Mouse (Mus musculus) gastrocnemius, adult 2 months (tissue): ENCODE results near the gene Lman2l. TPM values are rescaled to one million over a fixed set of nuclear protein-coding genes. Genes with fewer than 3 reads are reported as not detected.

Source experiments
- DNase-seq: peaks from one replicate; pipeline ENCODE4 v3.0.0; 2022
- H3K27ac ChIP-seq: fragments of 200-600 bp; 2 replicates; pipeline ENCODE4 v1.8.1; 2022; ENCODE audit warnings: mild to moderate bottlenecking
- H3K4me3 ChIP-seq: fragments of 200-600 bp; 2 replicates; pipeline ENCODE4 v1.8.1; 2022; ENCODE audit warnings: mild to moderate bottlenecking, moderate library complexity
- CTCF ChIP-seq: fragments of 200-600 bp; IDR thresholded peaks from 2 replicates; pipeline ENCODE4 v1.8.1; 2022; ENCODE audit warnings: antibody characterized with exemption, mild to moderate bottlenecking, moderate library complexity
- intact Hi-C: fragments of 180-260 bp; cut with DNase I; formaldehyde crosslinking; loops from one replicate; pipeline ENCODE4 v1.15.1; 2025
- total RNA-seq, 2 experiments: library from RNA; stranded (reverse); gene quantifications; 2 replicates each; pipeline ENCODE4 v1.2.3; 2021

Gene Lman2l
- total RNA-seq, 2 experiments from 2014 or later, result 16.4 to 26.7 TPM

DNA sequence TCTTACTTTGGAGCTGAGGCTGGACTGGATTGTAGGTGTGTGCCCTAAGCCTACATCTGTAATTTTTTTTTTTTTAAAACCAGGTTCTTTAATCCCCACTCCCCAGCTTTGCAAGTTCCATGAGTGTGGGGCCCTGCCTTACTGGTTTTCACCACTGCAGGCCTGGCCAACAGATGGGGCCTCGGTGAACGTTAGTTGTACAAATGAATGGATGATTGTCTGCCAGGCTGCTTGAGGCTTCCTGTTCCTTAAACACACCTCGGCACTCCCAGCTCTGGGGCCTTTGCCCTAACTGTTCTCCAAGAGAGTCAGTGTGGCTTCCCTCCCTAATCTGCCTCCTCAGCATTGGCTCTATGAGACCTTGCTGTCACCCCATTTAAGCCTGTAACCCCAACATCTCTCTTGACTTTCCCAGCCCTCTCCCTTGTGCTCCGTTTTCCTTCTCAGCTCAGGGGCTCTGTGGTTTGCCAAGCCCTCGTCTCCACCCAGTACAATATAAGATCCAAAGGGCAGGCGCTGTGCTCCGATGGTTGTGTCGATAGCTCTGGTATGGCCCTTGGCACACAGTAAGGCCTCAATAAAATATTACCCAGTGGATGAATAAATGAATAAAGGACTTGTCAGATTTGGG, 30.5 kb upstream of the Lman2l start:
- intact Hi-C loops, result no loop called here
- no peak for DNase-seq
- TF ChIP-seq CTCF, result no peak
- H3K27ac ChIP-seq, result peak overlapping the region; percentile 31
- peak overlapping the region; percentile 21; the same call in 1 of the 2 replicates for H3K4me3 ChIP-seq

DNA sequence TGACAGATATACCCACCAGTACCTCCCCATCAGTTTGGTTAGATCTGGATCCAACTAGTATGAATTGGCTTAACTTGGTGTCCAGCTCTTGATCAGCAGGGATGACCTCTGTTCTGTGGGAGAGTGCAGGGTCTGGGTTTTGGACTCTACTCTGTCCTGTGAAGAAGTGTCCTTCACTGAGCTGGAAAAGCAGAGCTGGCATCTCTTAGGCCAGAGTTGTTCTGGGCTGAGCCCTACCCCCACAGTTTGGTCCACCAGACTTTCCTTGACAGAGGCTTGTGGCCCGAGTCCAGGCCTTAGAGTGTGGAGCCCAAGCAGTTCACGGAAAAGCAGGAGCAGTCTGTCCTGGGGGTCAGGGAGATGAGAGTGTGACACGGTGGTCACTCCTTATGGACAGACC, 29.6 kb upstream of the Lman2l start:
- Histone ChIP-seq H3K4me3 (peak overlapping the region; percentile 94), H3K27ac (no peak overlapping the region)
- TF ChIP-seq CTCF, result no peak
- peak; percentile 40 for DNase-seq
- intact Hi-C loops, result no loop called here

DNA sequence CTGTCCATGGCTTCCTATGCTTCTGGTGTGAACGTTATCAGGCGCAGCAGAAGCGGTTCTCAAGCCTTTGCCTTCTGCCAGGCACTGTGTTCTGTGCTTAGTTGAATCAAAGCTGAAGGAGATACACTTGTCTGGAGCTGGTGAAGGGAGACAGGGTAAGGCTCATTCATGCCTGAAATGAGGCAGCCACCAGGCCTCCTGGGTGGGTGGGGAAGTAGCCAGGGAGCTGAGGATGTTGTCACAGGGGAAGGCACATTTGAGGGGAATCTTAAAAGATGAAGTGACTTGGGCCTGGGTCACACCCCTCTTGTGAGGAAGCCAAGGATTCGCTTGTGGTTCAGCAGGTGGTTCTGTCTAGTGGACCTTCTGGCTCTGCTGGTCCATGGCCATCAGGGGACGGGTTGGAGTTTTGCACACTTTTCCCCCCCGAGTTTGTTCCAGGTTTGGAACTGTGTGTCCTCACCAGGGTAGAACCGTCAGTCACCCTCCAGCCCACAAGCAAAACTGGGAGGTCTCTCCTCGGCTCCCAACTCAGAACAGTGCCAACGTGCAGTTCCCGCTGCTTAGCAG, 28.2 kb upstream of the Lman2l start:
- intact Hi-C loops, result loop anchor here (2.0 kb wide), 1 partner anchor 20 kb away; no protein-coding TSS in a partner anchor
- DNase-seq, result no peak
- TF ChIP-seq CTCF, result no peak
- Histone ChIP-seq H3K4me3 (peak overlapping the region; percentile 94), H3K27ac (0 out of 2 replicates have a peak overlapping the region, but pooled peaks have one; percentile 4)

DNA sequence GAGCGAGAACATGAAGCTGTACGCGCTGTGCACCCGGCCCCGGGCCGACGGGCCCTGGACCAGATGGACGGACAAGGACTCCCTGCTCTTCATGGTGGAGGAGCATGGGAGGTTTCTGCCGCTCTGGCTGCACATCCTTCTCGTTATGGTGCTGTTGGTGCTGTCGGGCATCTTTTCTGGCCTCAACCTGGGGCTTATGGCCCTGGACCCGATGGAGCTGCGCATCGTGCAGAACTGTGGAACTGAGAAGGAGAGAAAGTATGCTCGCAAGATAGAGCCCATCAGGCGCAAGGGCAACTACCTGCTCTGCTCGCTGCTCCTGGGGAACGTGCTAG, 27.0 kb upstream of the Lman2l start:
- no peak for DNase-seq
- TF ChIP-seq CTCF, result no peak
- intact Hi-C loops, result loop anchor here (2.0 kb wide), 1 partner anchor 21 kb away; no protein-coding TSS in a partner anchor
- H3K4me3 ChIP-seq, result peak overlapping the region; percentile 94
- H3K27ac ChIP-seq, result peak overlapping the region; percentile 96

DNA sequence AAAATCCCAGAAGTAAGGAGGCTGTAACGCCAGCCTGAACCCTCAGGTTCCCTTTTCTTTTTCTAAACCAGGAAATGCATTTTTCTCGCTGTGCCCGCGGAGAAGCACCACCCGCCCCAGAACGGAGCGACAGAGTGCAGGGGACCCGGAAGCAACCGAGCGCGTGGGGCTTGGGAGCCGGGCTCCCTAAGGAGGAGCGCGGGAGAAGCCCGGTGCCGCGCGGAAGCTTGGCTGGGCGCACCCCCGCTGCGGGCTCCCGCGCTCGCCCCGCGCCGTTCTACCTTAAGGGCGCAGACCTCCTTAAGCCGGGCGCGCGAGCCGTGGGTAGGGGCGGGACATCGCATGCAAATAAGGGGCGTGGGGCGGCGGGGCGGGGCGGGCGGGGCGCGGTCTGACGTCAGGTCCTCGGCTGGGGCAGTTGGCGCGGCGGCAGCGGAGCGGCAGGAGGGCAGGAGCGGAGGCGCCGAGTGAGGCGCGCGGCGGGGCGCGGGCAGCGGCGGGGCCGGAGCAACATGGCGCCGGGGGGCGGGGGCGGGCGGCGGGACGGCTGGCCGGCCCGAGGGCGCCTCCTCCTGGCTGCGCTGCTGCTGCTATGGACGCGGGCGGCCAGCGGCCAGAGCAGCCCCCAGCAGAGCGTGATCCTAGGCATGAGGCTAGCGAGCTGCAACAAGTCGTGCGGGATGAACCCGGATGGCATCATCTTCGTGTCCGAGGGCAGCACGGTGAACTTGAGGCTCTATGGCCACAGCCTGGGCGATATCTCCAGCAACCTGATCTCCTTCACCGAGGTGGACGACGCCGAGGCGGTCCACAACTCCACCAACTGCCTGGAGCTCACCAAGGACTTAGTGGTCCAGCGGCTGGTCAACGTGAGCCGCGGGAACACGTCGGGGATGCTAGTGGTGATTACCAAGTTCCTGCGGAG, 26.4 kb upstream of the Lman2l start, which contains the start of gene Cnnm4:
TSS of gene Cnnm4 (plus strand) at position 440 of the 925 bp plus-strand sequence.
- TF ChIP-seq CTCF, result peak; percentile 67

DNA sequence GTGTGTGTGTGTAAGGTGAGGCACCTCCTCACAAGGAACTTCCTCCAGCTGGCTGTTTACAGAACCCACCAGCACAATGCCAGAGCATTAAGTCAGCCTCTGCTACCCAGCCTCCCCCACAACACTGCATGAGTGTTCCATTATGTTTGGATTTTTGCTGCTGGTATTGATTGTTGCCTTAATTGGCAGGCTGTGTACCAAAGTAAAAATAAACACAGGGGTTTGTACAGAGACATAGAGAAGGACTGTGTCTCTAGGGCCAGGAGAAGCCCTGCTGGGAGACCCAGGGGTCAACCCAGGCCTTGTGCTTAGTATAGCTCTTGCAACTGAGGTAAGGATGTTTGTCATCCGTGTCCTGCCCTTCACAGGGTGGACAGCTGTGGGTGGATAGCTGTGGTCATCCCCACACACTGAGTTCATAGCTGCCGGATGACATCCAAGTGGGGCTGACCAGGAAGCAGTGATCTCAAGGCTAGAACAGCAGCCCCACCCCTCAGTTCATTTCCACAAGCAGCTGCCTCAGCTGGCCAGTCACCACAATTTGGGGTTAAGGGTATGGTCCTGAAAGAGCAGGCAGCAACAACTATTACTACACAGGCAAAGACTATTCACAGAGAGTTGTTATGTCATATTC, 24.9 kb upstream of the Lman2l start:
- intact Hi-C loops, result loop anchor here (2.0 kb wide), 1 partner anchor 23 kb away; no protein-coding TSS in a partner anchor
- Histone ChIP-seq H3K27ac (peak overlapping the region; percentile 96), H3K4me3 (no peak overlapping the region)
- TF ChIP-seq CTCF, result no peak
- DNase-seq, result peak; percentile 66

More for the DNA sequence above, 26.4 kb upstream of the Lman2l start, which contains the start of gene Cnnm4:
- DNase-seq, result peak; percentile 95
- intact Hi-C loops, result loop anchor here (1.0 to 2.0 kb wide), 3 partner anchors 21 to 102 kb away; partner anchors contain the start of gene Kansl3
- peak within 1 kb of the TSS; percentile 94 for H3K4me3 ChIP-seq
- H3K27ac ChIP-seq, result peak within 1 kb of the TSS; percentile 96

DNA sequence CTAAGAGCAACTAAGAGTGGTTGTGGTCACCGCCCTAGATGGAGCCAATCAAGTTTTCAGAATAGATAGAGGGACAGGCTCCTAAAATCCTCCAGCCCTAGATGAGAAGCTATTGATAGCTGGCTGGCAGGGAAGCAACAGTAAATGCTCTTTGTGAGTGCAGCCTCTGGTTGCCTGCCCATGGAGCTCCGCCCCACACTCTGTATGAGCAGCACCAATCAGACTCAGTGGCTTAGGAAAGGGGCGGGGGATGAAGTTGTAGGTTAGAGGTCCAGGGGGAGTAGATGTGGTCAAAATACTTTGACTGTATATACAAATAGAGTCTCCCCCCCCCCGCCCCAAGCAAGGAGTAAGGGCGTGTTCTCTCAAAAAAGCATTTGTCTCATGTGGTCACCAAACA, 22.4 kb upstream of the Lman2l start:
- Histone ChIP-seq H3K27ac (no peak overlapping the region), H3K4me3 (no peak overlapping the region)
- no peak for TF ChIP-seq CTCF
- intact Hi-C loops, result no loop called here
- DNase-seq, result no peak

DNA sequence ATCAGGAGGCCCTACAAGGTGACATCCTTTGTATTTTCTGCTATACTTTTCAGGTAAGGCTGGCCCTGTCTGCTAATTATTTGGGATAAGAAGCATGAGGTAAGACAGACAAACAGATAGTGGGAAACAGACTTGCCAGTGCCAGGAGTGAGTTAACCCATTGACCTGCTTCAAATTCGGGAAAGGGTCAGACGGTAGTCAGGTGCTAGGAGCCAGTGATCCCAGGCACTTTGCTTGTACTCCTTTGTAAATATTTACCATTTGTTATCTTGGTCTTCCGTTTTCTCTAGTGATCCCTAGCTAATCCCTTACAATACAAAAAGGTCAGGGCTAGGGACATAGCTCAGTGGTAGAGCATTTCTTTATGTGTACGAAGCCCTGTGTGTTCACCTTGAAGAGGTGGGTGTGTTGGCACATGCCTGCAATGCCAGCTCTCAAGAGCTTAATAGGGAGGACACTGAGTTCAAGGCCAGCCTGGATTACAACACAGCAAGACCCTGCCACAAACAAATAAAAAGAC, 20.6 kb upstream of the Lman2l start:
- H3K27ac ChIP-seq, result no peak overlapping the region
- intact Hi-C loops, result no loop called here
- no peak overlapping the region for H3K4me3 ChIP-seq
- no peak for TF ChIP-seq CTCF
- no peak for DNase-seq

DNA sequence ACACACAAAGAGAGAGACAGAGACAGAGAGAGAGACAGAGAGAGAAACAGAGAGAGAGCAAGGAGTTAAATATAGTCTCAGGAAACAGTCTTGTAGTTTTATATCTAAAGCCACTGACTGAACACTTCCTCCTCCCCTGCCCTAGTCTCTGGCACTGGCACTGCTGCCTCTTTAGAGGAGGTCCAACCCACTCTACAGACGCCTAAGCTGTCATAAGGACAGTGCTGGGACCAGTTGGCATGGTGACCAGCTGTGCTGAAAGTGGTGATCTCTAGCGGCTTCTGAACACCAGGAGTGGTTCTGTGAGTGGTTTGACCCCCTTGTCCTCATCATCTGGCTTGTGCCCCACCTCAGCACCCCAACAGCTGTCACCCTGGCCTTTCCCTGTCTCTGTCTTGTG, 16.8 kb upstream of the Lman2l start:
- no peak overlapping the region for H3K4me3 ChIP-seq
- TF ChIP-seq CTCF, result no peak
- no peak overlapping the region for H3K27ac ChIP-seq
- intact Hi-C loops, result no loop called here
- no peak for DNase-seq

DNA sequence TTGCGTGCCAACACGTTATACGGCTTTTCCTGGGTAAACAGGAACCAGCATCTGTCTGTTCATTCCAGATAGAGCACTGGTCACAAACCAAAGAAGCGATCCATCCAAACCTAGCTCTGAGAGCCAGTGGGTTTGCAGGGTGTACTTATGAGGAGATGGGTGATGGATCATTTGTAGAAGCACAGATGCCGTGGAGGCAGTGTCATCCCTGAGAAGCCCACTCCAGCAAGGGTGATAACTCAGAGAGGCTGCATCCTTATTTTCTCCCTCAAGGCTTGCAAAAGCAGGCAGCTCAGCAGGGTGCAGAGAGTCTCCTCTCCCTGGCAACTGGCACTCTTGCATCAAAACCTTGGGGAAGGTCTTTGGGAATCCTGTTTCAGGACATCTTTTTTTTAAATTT, 13.1 kb upstream of the Lman2l start:
- Histone ChIP-seq H3K4me3 (no peak overlapping the region), H3K27ac (no peak overlapping the region)
- intact Hi-C loops, result no loop called here
- no peak for DNase-seq
- TF ChIP-seq CTCF, result no peak

DNA sequence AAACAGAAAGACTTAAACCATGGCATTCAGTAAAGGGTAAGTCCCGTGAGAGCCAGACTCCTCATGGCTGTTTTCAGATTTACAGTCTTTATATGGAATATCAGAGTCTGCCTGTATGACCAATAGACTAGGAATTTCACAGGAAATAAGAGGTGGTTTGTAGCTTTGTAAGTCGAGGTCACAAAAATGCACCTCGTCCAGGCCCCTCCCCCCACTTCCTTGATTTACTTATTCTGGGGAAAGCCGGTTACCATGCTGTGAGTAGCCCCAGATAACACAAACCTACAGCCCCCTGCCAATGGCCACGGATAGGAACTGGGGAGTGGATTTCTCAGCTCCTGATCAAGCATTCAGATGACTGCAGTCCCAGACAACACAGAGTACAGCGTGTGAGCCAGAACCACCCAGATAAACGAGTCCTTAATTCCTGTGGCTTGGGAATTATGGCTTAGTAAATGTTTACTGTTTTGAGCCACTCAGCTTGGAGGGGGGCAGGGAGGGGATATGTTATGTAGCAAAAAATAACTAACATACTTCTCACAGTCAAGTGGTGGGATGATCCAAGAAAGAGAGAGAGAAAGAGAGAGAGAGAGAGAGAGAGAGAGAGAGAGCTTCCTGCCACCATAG, 12.4 kb upstream of the Lman2l start:
- no peak overlapping the region for H3K4me3 ChIP-seq
- intact Hi-C loops, result no loop called here
- no peak overlapping the region for H3K27ac ChIP-seq
- TF ChIP-seq CTCF, result no peak
- no peak for DNase-seq
